Mouse (Mus musculus) liver, postnatal 0 days (tissue): ENCODE results near the gene Grk3.

Experiments
- CTCF ChIP-seq: sonication (generic); IDR thresholded peaks from 2 replicates; pipeline ENCODE4 v1.5.1; 2016; ENCODE audit warnings: antibody characterized with exemption, low read depth
- EP300 ChIP-seq: IDR thresholded peaks from 2 replicates; pipeline ENCODE4 v1.6.1; 2016; ENCODE audit warnings: antibody characterized with exemption, low read depth, mild to moderate bottlenecking

DNA sequence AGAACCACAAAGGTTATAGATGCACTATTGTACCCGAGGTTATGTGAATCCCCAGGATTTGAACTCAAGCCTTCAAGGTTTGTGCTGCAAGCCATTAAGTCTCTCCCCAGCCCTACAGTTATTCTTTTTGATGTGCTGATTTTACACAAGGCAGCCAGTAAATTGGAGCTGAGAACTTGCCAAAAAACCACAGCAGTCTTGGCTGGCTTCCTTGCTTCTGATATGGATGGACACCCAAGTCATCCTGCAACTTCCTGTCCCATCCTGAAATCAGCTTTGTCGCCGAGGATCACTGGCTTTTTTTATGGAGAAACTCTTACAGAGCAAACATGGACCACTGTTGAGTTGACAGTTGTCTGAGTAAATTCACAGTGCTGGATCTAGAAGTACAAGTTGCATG, 14.5 kb upstream of the Grk3 start:
- no peak for TF ChIP-seq EP300
- no peak for TF ChIP-seq CTCF
